Mouse (Mus musculus): Measurements from ENCODE around the gene Kcnh4. TPM values are rescaled to one million over a fixed set of nuclear protein-coding genes. Genes with fewer than 3 reads are reported as not detected.

Kcnh4 gene
- total RNA-seq, 2 experiments from 2014 or later: 0.39 to 0.40 TPM

Other genes starting within 250 kb of the Kcnh4 start
- 100 to 1,000 TPM; 420 to 464 TPM for gene Acly, start 231.9 kb downstream of the Kcnh4 start, total RNA-seq (2021)
- gene Ttc25, start 214.3 kb downstream of the Kcnh4 start, total RNA-seq (2021): 1 to 10 TPM; 2.2 TPM
- gene Cnp, start 185.0 kb downstream of the Kcnh4 start, total RNA-seq (2021): 10 to 100 TPM; 49.5 to 51.3 TPM
- gene Nkiras2, start 140.7 kb downstream of the Kcnh4 start, total RNA-seq (2021): 10 to 100 TPM; 49.5 to 50.0 TPM
- gene Dnajc7, start 139.8 kb downstream of the Kcnh4 start, total RNA-seq (2021): 100 to 1,000 TPM; 296 to 306 TPM
- under 1 TPM; 0.59 to 0.64 TPM for gene Zfp385c, start 67.5 kb downstream of the Kcnh4 start, total RNA-seq (2021)
- 10 to 100 TPM; 12.6 to 14.2 TPM for gene Dhx58, start 55.7 kb downstream of the Kcnh4 start, total RNA-seq (2021)
- 10 to 100 TPM; 54.4 to 56.9 TPM for gene Kat2a, start 47.5 kb downstream of the Kcnh4 start, total RNA-seq (2021)
- gene Hspb9, start 46.1 kb downstream of the Kcnh4 start, total RNA-seq (2021): 1 to 10 TPM in 1 of 2 experiments, under 1 TPM in 1; 0.51 to 1.0 TPM
- 100 to 1,000 TPM; 171 to 182 TPM for gene Rab5c, start 21.7 kb downstream of the Kcnh4 start, total RNA-seq (2021)
- gene Hcrt, start 3.0 kb upstream of the Kcnh4 start, total RNA-seq (2021): not detected
- 10 to 100 TPM; 15.4 to 15.5 TPM for gene Ghdc, start 11.0 kb upstream of the Kcnh4 start, total RNA-seq (2021)
- gene Stat5b, start 90.8 kb upstream of the Kcnh4 start, total RNA-seq (2021): 10 to 100 TPM; 68.2 to 68.7 TPM
- gene Stat5a, start 99.4 kb upstream of the Kcnh4 start, total RNA-seq (2021): 10 to 100 TPM; 34.1 to 42.1 TPM
- gene Stat3, start 179.6 kb upstream of the Kcnh4 start, total RNA-seq (2021): 10 to 100 TPM; 72.8 to 74.9 TPM
- gene Cavin1, start 210.9 kb upstream of the Kcnh4 start, total RNA-seq (2021): 100 to 1,000 TPM; 294 to 319 TPM
- gene Atp6v0a1, start 249.5 kb upstream of the Kcnh4 start, total RNA-seq (2021): 100 to 1,000 TPM; 103 to 106 TPM

Measured in adrenal gland, postnatal 4 days (tissue).